Comparison of ENCODE assay signal across 8 mouse cellular contexts in the genomic region with DNA sequence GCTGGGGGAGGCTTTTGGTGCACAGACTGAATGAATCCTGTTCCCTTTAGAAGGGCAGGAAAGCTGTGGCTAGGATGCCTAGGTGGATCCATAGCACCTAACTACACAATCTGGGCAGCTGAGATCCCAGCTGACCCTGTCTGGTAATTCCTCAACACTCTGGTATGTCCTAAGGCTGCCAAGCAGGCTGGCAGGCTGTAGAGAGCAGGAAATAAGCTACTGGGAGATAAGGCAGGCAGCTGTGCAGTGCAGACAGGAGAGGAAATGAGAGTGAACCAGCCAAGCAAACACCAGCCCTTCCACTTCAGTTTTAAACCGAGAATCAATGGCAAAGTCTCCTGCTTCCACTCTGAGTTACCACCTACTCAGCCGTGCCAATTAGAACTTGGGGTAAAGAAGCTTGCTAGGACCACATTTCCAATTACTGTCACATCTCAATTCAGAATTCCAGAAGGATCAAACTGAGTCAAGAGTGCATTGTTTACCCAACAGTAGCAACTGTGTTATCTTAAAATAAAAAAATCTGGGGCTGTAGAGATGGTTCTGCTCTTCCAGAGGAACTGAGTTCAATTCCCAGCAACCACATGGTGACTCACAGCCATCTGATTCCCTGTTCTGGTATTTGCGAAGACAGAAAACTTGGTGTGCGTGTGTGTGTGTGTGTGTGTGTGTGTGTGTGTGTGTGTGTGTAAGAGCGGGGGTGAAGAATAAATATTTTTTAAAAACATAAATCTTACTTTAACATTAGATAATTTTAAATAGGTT.
A peak's percentile ranks its signal among the peaks of the same experiment; 100 is the strongest.
DNase-seq lines count a peak whose midpoint lies in the region; ATAC-seq and TF ChIP-seq lines count a peak whose summit lies in the region.

No protein-coding gene starts in this region.

- no peak for ATAC-seq in midbrain, embryonic 13.5 days
- no peak for ATAC-seq in midbrain, embryonic 16.5 days
- ATAC-seq in Patski = peak; percentile 98
- no peak for ATAC-seq in limb, embryonic 13.5 days (ENCODE audit: low FRiP score, low read depth)
- ATAC-seq in neural tube, embryonic 15.5 days (ENCODE audit: low FRiP score) = no peak

- H3K36me3 ChIP-seq in midbrain, embryonic 13.5 days = peaks cover 21% of the 10 kb centered on the region
- H3K36me3 ChIP-seq in midbrain, embryonic 16.5 days (ENCODE audit: control insufficient read depth, insufficient read depth, low read length) = peaks cover 11% of the 10 kb centered on the region; the same call in 1 of the 2 replicates
- H3K36me3 ChIP-seq in limb, embryonic 13.5 days = peaks cover 33% of the 10 kb centered on the region
- H3K36me3 ChIP-seq in neural tube, embryonic 15.5 days = peaks cover 11% of the 10 kb centered on the region

- H3K27me3 ChIP-seq in midbrain, embryonic 13.5 days = no peaks in the 10 kb centered on the region
- H3K27me3 ChIP-seq in midbrain, embryonic 16.5 days (ENCODE audit: control insufficient read depth, insufficient read depth, low read depth, low read length) = no peaks in the 10 kb centered on the region
- H3K27me3 ChIP-seq in Patski = no peaks in the 10 kb centered on the region
- H3K27me3 ChIP-seq in limb, embryonic 13.5 days = no peaks in the 10 kb centered on the region
- no peaks in the 10 kb centered on the region for H3K27me3 ChIP-seq in neural tube, embryonic 15.5 days (replicated peaks)

- no peak for DNase-seq in Patski (ENCODE audit: low read depth, low spot score)
- DNase-seq in gastrocnemius, adult 8-10 months (ENCODE audit: low spot score in 2 of 2) = peak; percentile 25 to 61
- peak; percentile 23 for DNase-seq in induced T-regulatory cell, adult 2 months (ENCODE audit: low read depth)
- DNase-seq in cerebellum, postnatal 10 days = no peak

- H3K4me3 ChIP-seq in midbrain, embryonic 13.5 days (replicated peaks) = no peak overlapping the region
- no peak overlapping the region for H3K4me3 ChIP-seq in midbrain, embryonic 16.5 days (ENCODE audit: low read depth, low read length)
- no peak overlapping the region for H3K4me3 ChIP-seq in limb, embryonic 13.5 days
- no peak overlapping the region for H3K4me3 ChIP-seq in neural tube, embryonic 15.5 days (replicated peaks)

- no peak for TF ChIP-seq CTCF in Patski (IDR thresholded peaks at IDR 0.05)

- H3K9ac ChIP-seq in midbrain, embryonic 13.5 days (replicated peaks) = no peak overlapping the region
- no peak overlapping the region for H3K9ac ChIP-seq in midbrain, embryonic 16.5 days (ENCODE audit: low read depth, low read length)
- no peak overlapping the region for H3K9ac ChIP-seq in limb, embryonic 13.5 days
- no peak overlapping the region; the same call in 1 of the 2 replicates for H3K9ac ChIP-seq in neural tube, embryonic 15.5 days (replicated peaks)

- H3K4me1 ChIP-seq in midbrain, embryonic 13.5 days (replicated peaks) = peaks cover 10% of the 10 kb centered on the region
- H3K4me1 ChIP-seq in midbrain, embryonic 16.5 days (ENCODE audit: control insufficient read depth, insufficient read depth, low read length) = peaks cover 3% of the 10 kb centered on the region
- peaks cover 14% of the 10 kb centered on the region for H3K4me1 ChIP-seq in limb, embryonic 13.5 days
- H3K4me1 ChIP-seq in neural tube, embryonic 15.5 days = peaks cover 11% of the 10 kb centered on the region

- H3K9me3 ChIP-seq in midbrain, embryonic 13.5 days = no peaks in the 10 kb centered on the region
- no peaks in the 10 kb centered on the region for H3K9me3 ChIP-seq in midbrain, embryonic 16.5 days (replicated peaks; ENCODE audit: control insufficient read depth, low read length, poor library complexity, severe bottlenecking)
- H3K9me3 ChIP-seq in limb, embryonic 13.5 days = 0 out of 2 replicates have a peak, but pooled peaks cover 3% of the 10 kb centered on the region
- H3K9me3 ChIP-seq in neural tube, embryonic 15.5 days (replicated peaks) = no peaks in the 10 kb centered on the region

- WGBS in midbrain, embryonic 13.5 days = 84% methylated on average over 5 of the region's 5 CpGs
- WGBS in midbrain, embryonic 16.5 days = 70% methylated on average over 5 of the region's 5 CpGs
- 60% methylated on average over 5 of the region's 5 CpGs for WGBS in limb, embryonic 13.5 days
- WGBS in neural tube, embryonic 15.5 days = 76% methylated on average over 5 of the region's 5 CpGs

- CTCF ChIA-PET in Patski (lab: Charles Lee) = interaction anchor here (0.9 to 1.2 kb wide), 3 partner anchors 9 to 69 kb away, joined by 3 read pairs; no protein-coding TSS in a partner anchor

- in situ Hi-C loops in Patski (cut with MboI; ENCODE audit: low pct_unique_long_range_greater_than_20kb) = no loop called here

- no peak overlapping the region for H3K4me2 ChIP-seq in midbrain, embryonic 13.5 days (replicated peaks)
- H3K4me2 ChIP-seq in midbrain, embryonic 16.5 days (ENCODE audit: low read length) = no peak overlapping the region
- 0 out of 2 replicates have a peak overlapping the region, but pooled peaks have one; percentile 7 for H3K4me2 ChIP-seq in limb, embryonic 13.5 days (replicated peaks)
- no peak overlapping the region for H3K4me2 ChIP-seq in neural tube, embryonic 15.5 days

- 0 out of 2 replicates have a peak overlapping the region, but pooled peaks have one; percentile 45 for H3K27ac ChIP-seq in midbrain, embryonic 13.5 days
- H3K27ac ChIP-seq in midbrain, embryonic 16.5 days (ENCODE audit: low read length) = no peak overlapping the region
- H3K27ac ChIP-seq in limb, embryonic 13.5 days = peak overlapping the region; percentile 45
- H3K27ac ChIP-seq in neural tube, embryonic 15.5 days (replicated peaks) = peak overlapping the region; percentile 60

- POLR2A ChIA-PET in Patski (lab: Charles Lee) = no interaction called here

Comparison
In these comparisons a context has a peak if more than half of its experiments do, and no peak if none do; other contexts are left out.
1. DNase-seq: peak in gastrocnemius, adult 8-10 months (2 of 2) and induced T-regulatory cell, adult 2 months (single experiment); none in Patski (single experiment) and cerebellum, postnatal 10 days (0 of 2).